Mouse (Mus musculus) spleen, adult 2 months (tissue): ENCODE measurements around the gene Mrvi1.

ENCODE experiments used
- CTCF ChIP-seq: fragments of 200-500 bp; IDR thresholded peaks from 2 replicates; pipeline ENCODE4 v1.5.1; 2011; ENCODE audit warnings: mild to moderate bottlenecking, inconsistent platforms; ENCODE audit not compliant: insufficient read depth, insufficient read length, insufficient replicate concordance; ENCODE audit errors: extremely low read depth
- POLR2A ChIP-seq: fragments of 200-500 bp; IDR thresholded peaks from 2 replicates; pipeline ENCODE4 v1.6.1; 2011; ENCODE audit warnings: low read depth, low read length, inconsistent platforms

DNA sequence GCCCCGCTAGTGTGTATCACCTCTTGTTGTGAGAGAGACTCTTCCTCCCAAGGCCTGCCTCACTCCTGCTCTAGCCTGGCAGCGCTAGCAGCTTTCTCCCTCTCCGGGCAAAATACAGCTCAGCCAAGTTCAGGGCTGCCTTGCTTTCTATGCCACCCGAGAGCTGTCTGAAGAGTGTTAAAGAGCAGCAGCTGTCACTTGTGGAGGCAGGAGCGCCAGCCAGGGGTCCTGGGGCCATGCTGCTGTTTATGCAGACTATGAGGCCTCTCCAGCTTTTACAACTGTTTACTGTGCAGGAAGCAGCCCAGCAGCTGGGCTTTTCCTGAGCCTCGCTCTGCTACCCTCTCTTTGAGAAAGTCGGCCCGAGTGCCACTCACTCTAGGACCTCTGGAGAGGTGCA lies 1.2 kb downstream of the Mrvi1 start:
- no peak for TF ChIP-seq POLR2A
- no peak for TF ChIP-seq CTCF
